Mouse (Mus musculus) embryonic facial prominence, embryonic 13.5 days (tissue): ENCODE results near the gene Irf2. TPM values are rescaled to one million over a fixed set of nuclear protein-coding genes. Genes with fewer than 3 reads are reported as not detected.

ENCODE experiments used
- ATAC-seq: fragments of 200-750 bp; cut with Nextera tagmentation; 2 replicates; pipeline ENCODE4 v1.8.0; 2017; ENCODE audit warnings: low read depth; ENCODE audit not compliant: insufficient number of reproducible peaks, insufficient read depth, low FRiP score, low TSS enrichment
- H3K27ac ChIP-seq: fragments of 300-500 bp; sonication (generic); 2 replicates; pipeline ENCODE4 v1.5.1; 2015; ENCODE audit warnings: moderate library complexity, mild to moderate bottlenecking, inconsistent platforms
- H3K27me3 ChIP-seq: fragments of 300-500 bp; sonication (generic); 2 replicates; pipeline ENCODE4 v1.6.1; 2015; ENCODE audit warnings: mild to moderate bottlenecking, inconsistent platforms
- H3K36me3 ChIP-seq: fragments of 300-500 bp; sonication (generic); 2 replicates; pipeline ENCODE4 v1.6.1; 2015; ENCODE audit warnings: mild to moderate bottlenecking, inconsistent platforms
- H3K4me1 ChIP-seq: fragments of 300-500 bp; sonication (generic); 2 replicates; pipeline ENCODE4 v1.6.1; 2015; ENCODE audit warnings: inconsistent platforms
- H3K4me2 ChIP-seq: fragments of 300-500 bp; sonication (generic); 2 replicates; pipeline ENCODE4 v1.6.1; 2015; ENCODE audit warnings: moderate library complexity, mild to moderate bottlenecking, inconsistent platforms
- H3K4me3 ChIP-seq: fragments of 300-500 bp; sonication (generic); 2 replicates; pipeline ENCODE4 v1.5.1; 2015; ENCODE audit warnings: mild to moderate bottlenecking, inconsistent platforms
- H3K9ac ChIP-seq: fragments of 300-500 bp; sonication (generic); 2 replicates; pipeline ENCODE4 v1.6.1; 2015; ENCODE audit warnings: mild to moderate bottlenecking, inconsistent platforms
- H3K9me3 ChIP-seq: fragments of 300-500 bp; sonication (generic); 2 replicates; pipeline ENCODE4 v1.6.1; 2016; ENCODE audit warnings: inconsistent platforms
- WGBS: fragments of 180-500 bp; shearing (Covaris S2); methylation state at CpG from one replicate; pipeline ENCODE4 v1.1.7; 2015; ENCODE audit warnings: mixed read lengths; 5-methylcytosine and 5-hydroxymethylcytosine counted together
- polyA plus RNA-seq: library from polyadenylated mRNA; unstranded; fragments of >200 nt; fragmentation: Nextera tagmentation; extraction: Ambion mirVana; gene quantifications from 2 replicates; pipeline ENCODE4 v1.2.1, GENCODE M21; 2015

Irf2 gene
- polyA plus RNA-seq, 1 experiment from 2014 or later = 30.0 TPM

GRCm38 (mm10) chr8:46868346-46869065 is 129.0 kb downstream of the Irf2 start:
- H3K27ac ChIP-seq = no peak overlapping the region
- no peak for ATAC-seq
- 62% methylated on average over 8 of the region's 8 CpGs for WGBS
- no peaks in the 10 kb centered on the region for H3K27me3 ChIP-seq
- H3K4me2 ChIP-seq = no peak overlapping the region
- H3K4me1 ChIP-seq = peaks cover 13% of the 10 kb centered on the region
- H3K9ac ChIP-seq = no peak overlapping the region
- H3K4me3 ChIP-seq = no peak overlapping the region
- H3K9me3 ChIP-seq = no peaks in the 10 kb centered on the region
- H3K36me3 ChIP-seq = no peaks in the 10 kb centered on the region

GRCm38 (mm10) chr8:46869521-46869925 is 130.0 kb downstream of the Irf2 start:
- H3K36me3 ChIP-seq = no peaks in the 10 kb centered on the region
- H3K9ac ChIP-seq = no peak overlapping the region
- WGBS = 47% methylated on average over 6 of the region's 6 CpGs
- H3K9me3 ChIP-seq = no peaks in the 10 kb centered on the region
- H3K4me1 ChIP-seq = peaks cover 13% of the 10 kb centered on the region
- H3K4me3 ChIP-seq = no peak overlapping the region
- H3K4me2 ChIP-seq = no peak overlapping the region
- H3K27ac ChIP-seq = peak overlapping the region; percentile 29; the same call in 1 of the 2 replicates
- ATAC-seq = peak; percentile 74; the same call in 1 of the 2 replicates
- no peaks in the 10 kb centered on the region for H3K27me3 ChIP-seq

GRCm38 (mm10) chr8:46871086-46871485 is 131.6 kb downstream of the Irf2 start:
- WGBS = 89% methylated on average over 4 of the region's 4 CpGs
- H3K27ac ChIP-seq = no peak overlapping the region
- no peak for ATAC-seq
- no peaks in the 10 kb centered on the region for H3K9me3 ChIP-seq
- no peaks in the 10 kb centered on the region for H3K36me3 ChIP-seq
- no peak overlapping the region for H3K4me3 ChIP-seq
- no peak overlapping the region for H3K9ac ChIP-seq
- no peak overlapping the region for H3K4me2 ChIP-seq
- no peaks in the 10 kb centered on the region for H3K27me3 ChIP-seq
- H3K4me1 ChIP-seq = peaks cover 17% of the 10 kb centered on the region

- no peaks in the 10 kb centered on the region for H3K27me3 ChIP-seq
- peaks cover 5% of the 10 kb centered on the region; the same call in 1 of the 2 replicates for H3K4me1 ChIP-seq
- H3K27ac ChIP-seq = no peak overlapping the region
- H3K9ac ChIP-seq = no peak overlapping the region
- H3K9me3 ChIP-seq = no peaks in the 10 kb centered on the region
- no peak overlapping the region for H3K4me3 ChIP-seq
- no peak for ATAC-seq
- H3K4me2 ChIP-seq = no peak overlapping the region
- H3K36me3 ChIP-seq = no peaks in the 10 kb centered on the region
- 49% methylated on average over 2 of the region's 2 CpGs for WGBS
Measured at GRCm38 (mm10) chr8:46875615-46876293, 136.2 kb downstream of the Irf2 start.

GRCm38 (mm10) chr8:46881348-46881747 is 141.8 kb downstream of the Irf2 start:
- no peaks in the 10 kb centered on the region for H3K9me3 ChIP-seq
- WGBS = 66% methylated on average over 6 of the region's 6 CpGs

GRCm38 (mm10) chr8:46881755-46882419 is 142.4 kb downstream of the Irf2 start:
- no peak overlapping the region for H3K27ac ChIP-seq
- no peaks in the 10 kb centered on the region for H3K9me3 ChIP-seq
- no peaks in the 10 kb centered on the region for H3K27me3 ChIP-seq
- no peak overlapping the region for H3K4me3 ChIP-seq
- 83% methylated on average over 8 of the region's 8 CpGs for WGBS
- no peaks in the 10 kb centered on the region for H3K36me3 ChIP-seq
- H3K4me2 ChIP-seq = no peak overlapping the region
- no peaks in the 10 kb centered on the region for H3K4me1 ChIP-seq
- ATAC-seq = no peak
- H3K9ac ChIP-seq = no peak overlapping the region

More at GRCm38 (mm10) chr8:46881348-46881747, 141.8 kb downstream of the Irf2 start:
- H3K4me2 ChIP-seq = no peak overlapping the region
- no peaks in the 10 kb centered on the region for H3K27me3 ChIP-seq
- H3K36me3 ChIP-seq = no peaks in the 10 kb centered on the region
- no peak for ATAC-seq
- H3K4me1 ChIP-seq = no peaks in the 10 kb centered on the region
- no peak overlapping the region for H3K27ac ChIP-seq
- no peak overlapping the region for H3K9ac ChIP-seq
- H3K4me3 ChIP-seq = no peak overlapping the region

- WGBS = 46% methylated on average over 5 of the region's 5 CpGs
- H3K4me2 ChIP-seq = no peak overlapping the region
- H3K36me3 ChIP-seq = no peaks in the 10 kb centered on the region
- no peak overlapping the region for H3K9ac ChIP-seq
- H3K4me3 ChIP-seq = no peak overlapping the region
- no peaks in the 10 kb centered on the region for H3K4me1 ChIP-seq
- no peak for ATAC-seq
- H3K27me3 ChIP-seq = no peaks in the 10 kb centered on the region
- no peaks in the 10 kb centered on the region for H3K9me3 ChIP-seq
- H3K27ac ChIP-seq = no peak overlapping the region
Measured at GRCm38 (mm10) chr8:46882743-46883142, 143.2 kb downstream of the Irf2 start.

- H3K27ac ChIP-seq = no peak overlapping the region
- 0 out of 2 replicates have a peak, but pooled peaks cover 2% of the 10 kb centered on the region for H3K4me1 ChIP-seq
- no peak overlapping the region for H3K9ac ChIP-seq
- 89% methylated on average over 9 of the region's 9 CpGs for WGBS
- no peaks in the 10 kb centered on the region for H3K9me3 ChIP-seq
- no peak for ATAC-seq
- no peak overlapping the region for H3K4me3 ChIP-seq
- no peaks in the 10 kb centered on the region for H3K27me3 ChIP-seq
- H3K36me3 ChIP-seq = no peaks in the 10 kb centered on the region
- H3K4me2 ChIP-seq = no peak overlapping the region
Measured at GRCm38 (mm10) chr8:46883232-46884000, 143.9 kb downstream of the Irf2 start.

- no peaks in the 10 kb centered on the region for H3K36me3 ChIP-seq
- WGBS = 90% methylated on average over 2 of the region's 2 CpGs
Measured at GRCm38 (mm10) chr8:46885786-46886185, 146.3 kb downstream of the Irf2 start.

GRCm38 (mm10) chr8:46886216-46886615 is 146.7 kb downstream of the Irf2 start:
- 0 out of 2 replicates have a peak, but pooled peaks cover 8% of the 10 kb centered on the region for H3K4me1 ChIP-seq

More at GRCm38 (mm10) chr8:46885786-46886185, 146.3 kb downstream of the Irf2 start:
- no peak overlapping the region for H3K4me2 ChIP-seq
- H3K27me3 ChIP-seq = no peaks in the 10 kb centered on the region
- H3K9me3 ChIP-seq = no peaks in the 10 kb centered on the region
- H3K9ac ChIP-seq = no peak overlapping the region
- no peak overlapping the region for H3K27ac ChIP-seq
- H3K4me3 ChIP-seq = no peak overlapping the region
- ATAC-seq = no peak
- H3K4me1 ChIP-seq = 0 out of 2 replicates have a peak, but pooled peaks cover 8% of the 10 kb centered on the region

GRCm38 (mm10) chr8:46887396-46887795 is 147.9 kb downstream of the Irf2 start:
- Histone ChIP-seq H3K9me3 (no peaks in the 10 kb centered on the region), H3K27me3 (no peaks in the 10 kb centered on the region), H3K27ac (no peak overlapping the region), H3K4me3 (no peak overlapping the region), H3K9ac (no peak overlapping the region), H3K4me1 (peaks cover 10% of the 10 kb centered on the region), H3K36me3 (no peaks in the 10 kb centered on the region), H3K4me2 (no peak overlapping the region)
- no peak for ATAC-seq
- 64% methylated on average over 6 of the region's 6 CpGs for WGBS

More at GRCm38 (mm10) chr8:46886216-46886615, 146.7 kb downstream of the Irf2 start:
- 91% methylated on average over 1 of the region's 1 CpGs for WGBS
- H3K36me3 ChIP-seq = no peaks in the 10 kb centered on the region
- no peak overlapping the region for H3K4me2 ChIP-seq
- H3K27ac ChIP-seq = no peak overlapping the region
- ATAC-seq = no peak
- no peaks in the 10 kb centered on the region for H3K27me3 ChIP-seq
- H3K9me3 ChIP-seq = no peaks in the 10 kb centered on the region
- H3K4me3 ChIP-seq = no peak overlapping the region
- H3K9ac ChIP-seq = no peak overlapping the region
